Mouse (Mus musculus): ENCODE data around the gene AU040320. TPM values are rescaled to one million over a fixed set of nuclear protein-coding genes. Genes with fewer than 3 reads are reported as not detected.

The AU040320 gene
- polyA plus RNA-seq, 1 experiment from 2014 or later: 22.0 TPM

DNA sequence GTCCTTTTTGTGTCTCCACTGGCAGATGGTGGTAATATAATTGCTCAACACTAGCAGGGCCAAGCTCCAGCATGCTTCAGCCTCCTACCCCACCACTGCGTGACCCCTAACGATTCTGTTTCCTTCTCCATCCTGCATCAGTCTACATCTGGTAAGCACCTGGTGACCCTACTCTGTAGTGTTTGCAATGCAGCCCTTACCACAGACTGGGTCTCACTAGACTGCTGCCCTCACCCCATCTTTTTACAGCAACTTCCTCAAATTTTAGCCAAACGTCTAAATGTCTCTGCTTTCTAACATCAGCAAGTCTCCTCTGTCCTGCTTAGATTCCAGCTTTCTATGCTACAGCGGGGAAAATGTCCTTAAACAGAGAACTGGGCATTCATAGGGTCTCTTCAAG lies 17.5 kb downstream of the AU040320 start:
- Histone ChIP-seq H3K27ac (no peak overlapping the region), H3K36me3 (no peaks in the 10 kb centered on the region), H3K4me2 (no peak overlapping the region), H3K27me3 (no peaks in the 10 kb centered on the region), H3K9ac (no peak overlapping the region), H3K9me3 (no peaks in the 10 kb centered on the region), H3K4me3 (no peak overlapping the region), H3K4me1 (no peaks in the 10 kb centered on the region)
- WGBS: 78% methylated on average over 4 of the region's 4 CpGs
- ATAC-seq (ENCODE audit: borderline replicate concordance, extremely low read depth, low FRiP score, low TSS enrichment): no peak

DNA sequence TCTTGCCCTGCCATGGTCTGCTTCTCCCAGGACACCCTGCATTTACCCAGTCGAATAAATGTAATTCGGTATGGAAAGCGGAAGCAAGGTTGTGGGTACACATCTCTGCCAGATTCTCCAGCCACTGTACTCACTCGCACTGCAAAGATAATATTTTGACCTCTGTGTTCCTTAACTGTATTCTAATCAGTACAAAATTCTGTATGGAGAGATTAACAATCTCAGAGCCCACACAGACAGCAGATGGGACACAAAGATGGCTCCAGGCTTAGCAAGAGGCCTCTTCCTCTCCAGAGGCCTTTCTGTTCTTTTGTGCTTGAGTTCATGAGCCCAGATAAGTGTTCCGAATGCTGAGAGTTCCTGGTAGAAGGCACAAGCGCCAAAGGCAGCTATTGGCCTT lies 20.5 kb downstream of the AU040320 start:
- Histone ChIP-seq H3K4me3 (no peak overlapping the region), H3K9ac (no peak overlapping the region), H3K36me3 (no peaks in the 10 kb centered on the region), H3K4me1 (no peaks in the 10 kb centered on the region), H3K4me2 (no peak overlapping the region), H3K9me3 (no peaks in the 10 kb centered on the region), H3K27me3 (no peaks in the 10 kb centered on the region), H3K27ac (no peak overlapping the region)
- WGBS: 90% methylated on average over 6 of the region's 6 CpGs
- no peak for ATAC-seq (ENCODE audit: borderline replicate concordance, extremely low read depth, low FRiP score, low TSS enrichment)

DNA sequence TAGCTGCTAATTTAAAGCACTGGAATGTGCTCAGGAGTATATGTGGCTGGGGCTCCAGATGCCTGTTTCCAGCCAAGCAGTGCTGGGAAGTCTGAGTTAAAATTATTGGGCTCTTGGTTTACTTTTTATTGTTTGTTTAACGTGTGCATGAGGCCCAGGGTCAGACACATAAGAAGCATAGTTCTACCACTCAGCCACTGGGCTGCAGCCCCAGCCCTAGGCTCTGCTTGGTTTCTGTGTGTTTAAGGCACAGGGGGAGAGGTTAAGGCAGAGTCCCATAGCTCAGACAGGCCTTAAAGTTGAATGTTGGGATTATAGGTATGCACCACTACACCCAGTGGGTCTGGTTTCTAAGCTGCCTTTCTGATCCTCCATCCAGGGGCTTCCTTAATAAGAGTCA lies 21.8 kb downstream of the AU040320 start:
- ATAC-seq (ENCODE audit: borderline replicate concordance, extremely low read depth, low FRiP score, low TSS enrichment): no peak
- no peaks in the 10 kb centered on the region for H3K27me3 ChIP-seq
- no peak overlapping the region for H3K4me3 ChIP-seq
- H3K4me1 ChIP-seq: no peaks in the 10 kb centered on the region
- no peak overlapping the region for H3K27ac ChIP-seq
- no peak overlapping the region for H3K9ac ChIP-seq
- no peaks in the 10 kb centered on the region for H3K9me3 ChIP-seq
- H3K4me2 ChIP-seq: no peak overlapping the region
- WGBS: 26% methylated on average over 1 of the region's 1 CpGs
- H3K36me3 ChIP-seq: no peaks in the 10 kb centered on the region

DNA sequence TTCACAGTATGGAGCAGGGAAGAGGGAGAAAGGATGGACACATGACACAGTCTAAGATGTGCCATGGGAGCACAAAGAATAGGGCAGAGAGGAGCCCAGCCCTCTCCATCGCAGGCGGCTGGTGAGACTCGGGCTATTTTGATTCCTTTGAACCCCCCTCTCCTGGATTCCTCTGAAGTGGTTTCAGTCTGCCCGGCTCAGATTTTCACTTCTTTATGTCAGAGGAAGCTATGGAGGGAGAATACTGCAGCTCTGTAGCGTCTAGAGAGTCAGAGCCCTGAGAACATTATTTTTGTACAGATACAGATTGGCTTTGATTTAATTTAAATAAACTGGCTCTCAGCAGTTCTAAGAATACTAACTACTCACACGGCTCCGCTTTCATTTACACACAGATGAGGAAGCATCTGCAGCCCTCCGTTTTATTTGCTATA lies 25.8 kb downstream of the AU040320 start:
- no peak overlapping the region for H3K27ac ChIP-seq
- ATAC-seq (ENCODE audit: borderline replicate concordance, extremely low read depth, low FRiP score, low TSS enrichment): no peak
- no peak overlapping the region for H3K9ac ChIP-seq
- no peaks in the 10 kb centered on the region for H3K4me1 ChIP-seq
- 48% methylated on average over 8 of the region's 8 CpGs for WGBS
- no peak overlapping the region for H3K4me3 ChIP-seq
- no peaks in the 10 kb centered on the region for H3K36me3 ChIP-seq
- H3K9me3 ChIP-seq: no peaks in the 10 kb centered on the region
- no peaks in the 10 kb centered on the region for H3K27me3 ChIP-seq
- H3K4me2 ChIP-seq: no peak overlapping the region

DNA sequence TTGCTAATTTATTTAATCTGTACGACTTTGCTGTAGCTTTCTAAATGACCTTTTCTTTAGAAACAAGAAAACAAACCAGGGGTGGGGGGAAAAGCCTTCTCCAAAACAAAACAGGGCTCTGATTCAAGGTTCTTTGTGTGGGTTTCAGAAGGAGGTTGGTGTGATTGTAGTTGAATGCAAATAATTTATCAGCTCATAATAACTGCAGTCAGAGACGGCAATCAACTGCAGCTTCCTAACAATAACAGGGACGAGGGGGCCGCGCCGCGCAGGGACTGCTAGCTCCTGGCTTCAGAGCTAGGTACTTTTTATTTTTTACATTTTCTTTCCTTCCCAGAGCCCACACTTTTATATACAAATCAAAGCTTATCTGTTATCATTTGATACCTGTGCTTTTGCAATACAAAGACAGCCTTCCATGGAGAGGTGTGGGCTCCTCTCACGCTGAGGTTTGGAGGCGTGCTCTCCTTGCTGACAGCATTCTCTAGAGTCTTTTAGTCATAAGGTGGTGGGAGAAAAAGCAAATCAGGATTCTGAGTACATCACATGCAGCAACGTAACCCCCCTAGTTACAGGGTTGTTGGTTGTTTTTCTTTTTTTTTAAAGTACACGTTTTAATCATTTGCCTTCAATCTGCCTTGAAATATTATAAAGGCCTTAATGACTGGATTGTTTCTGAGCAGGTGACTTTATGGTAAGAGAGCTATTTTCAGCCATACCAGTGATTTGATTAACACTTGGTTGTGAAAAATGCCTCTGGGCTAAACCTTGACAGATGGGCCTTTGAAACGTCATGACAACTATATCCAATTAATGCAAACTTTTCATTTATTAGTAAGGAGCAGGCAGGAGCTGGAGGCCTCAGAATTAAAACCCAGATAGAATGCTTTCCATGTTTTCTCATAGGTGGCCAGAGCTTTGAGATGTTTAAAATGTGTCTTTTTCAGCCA lies 26.8 kb downstream of the AU040320 start:
- no peak for ATAC-seq (ENCODE audit: borderline replicate concordance, extremely low read depth, low FRiP score, low TSS enrichment)
- no peak overlapping the region for H3K9ac ChIP-seq
- H3K36me3 ChIP-seq: no peaks in the 10 kb centered on the region
- H3K4me1 ChIP-seq: no peaks in the 10 kb centered on the region
- no peak overlapping the region for H3K27ac ChIP-seq
- no peaks in the 10 kb centered on the region for H3K27me3 ChIP-seq
- H3K4me2 ChIP-seq: no peak overlapping the region
- H3K4me3 ChIP-seq: no peak overlapping the region
- no peaks in the 10 kb centered on the region for H3K9me3 ChIP-seq
- 74% methylated on average over 12 of the region's 12 CpGs for WGBS

DNA sequence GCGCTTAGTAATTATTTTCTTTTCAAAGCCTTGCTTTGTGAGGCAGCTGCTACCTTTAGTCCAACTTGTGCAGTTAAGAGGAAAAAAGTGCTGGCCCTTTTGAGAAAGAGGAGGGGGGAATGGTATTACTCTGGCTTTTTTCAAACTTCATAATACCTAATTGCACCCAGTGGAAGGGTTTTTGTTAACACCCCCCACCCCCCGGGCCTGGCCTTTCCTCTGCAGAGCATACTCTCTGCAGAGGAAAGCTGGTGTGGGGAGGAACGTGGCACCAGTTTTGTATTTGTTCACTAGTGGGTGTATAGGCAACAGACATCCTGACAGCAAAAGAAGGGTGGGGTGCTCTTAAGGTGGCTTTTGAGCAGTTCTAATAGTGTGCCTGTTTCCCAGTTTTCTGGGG lies 28.5 kb downstream of the AU040320 start:
- no peak overlapping the region for H3K4me2 ChIP-seq
- H3K4me3 ChIP-seq: no peak overlapping the region
- H3K9ac ChIP-seq: no peak overlapping the region
- no peaks in the 10 kb centered on the region for H3K36me3 ChIP-seq
- no peaks in the 10 kb centered on the region for H3K4me1 ChIP-seq
- H3K9me3 ChIP-seq: no peaks in the 10 kb centered on the region
- H3K27ac ChIP-seq: no peak overlapping the region
- H3K27me3 ChIP-seq: no peaks in the 10 kb centered on the region
- 89% methylated on average over 3 of the region's 3 CpGs for WGBS
- no peak for ATAC-seq (ENCODE audit: borderline replicate concordance, extremely low read depth, low FRiP score, low TSS enrichment)

DNA sequence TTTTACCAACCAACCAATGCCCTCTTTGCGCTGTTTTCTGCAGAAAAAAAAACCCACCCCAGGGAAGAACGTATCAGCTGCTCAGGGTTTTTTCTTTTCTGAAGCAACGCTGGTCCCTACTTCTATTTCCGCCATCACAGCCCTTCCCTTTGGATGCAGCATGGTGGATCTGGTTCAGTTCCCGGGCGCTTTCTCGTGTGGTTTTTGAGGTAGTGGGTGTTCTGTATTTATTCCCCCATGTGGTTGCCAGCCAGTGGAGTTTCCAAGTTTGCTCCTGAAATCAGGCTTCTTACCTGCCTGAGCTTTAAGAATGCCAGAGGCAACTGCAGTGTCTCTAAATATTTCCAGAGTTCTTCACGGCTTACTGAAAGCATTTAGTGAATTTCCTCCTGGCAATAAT lies 29.2 kb downstream of the AU040320 start:
- Histone ChIP-seq H3K4me1 (no peaks in the 10 kb centered on the region), H3K4me3 (no peak overlapping the region), H3K9ac (no peak overlapping the region), H3K9me3 (no peaks in the 10 kb centered on the region), H3K4me2 (no peak overlapping the region), H3K27ac (no peak overlapping the region), H3K27me3 (no peaks in the 10 kb centered on the region), H3K36me3 (no peaks in the 10 kb centered on the region)
- 89% methylated on average over 8 of the region's 8 CpGs for WGBS
- ATAC-seq (ENCODE audit: borderline replicate concordance, extremely low read depth, low FRiP score, low TSS enrichment): no peak

DNA sequence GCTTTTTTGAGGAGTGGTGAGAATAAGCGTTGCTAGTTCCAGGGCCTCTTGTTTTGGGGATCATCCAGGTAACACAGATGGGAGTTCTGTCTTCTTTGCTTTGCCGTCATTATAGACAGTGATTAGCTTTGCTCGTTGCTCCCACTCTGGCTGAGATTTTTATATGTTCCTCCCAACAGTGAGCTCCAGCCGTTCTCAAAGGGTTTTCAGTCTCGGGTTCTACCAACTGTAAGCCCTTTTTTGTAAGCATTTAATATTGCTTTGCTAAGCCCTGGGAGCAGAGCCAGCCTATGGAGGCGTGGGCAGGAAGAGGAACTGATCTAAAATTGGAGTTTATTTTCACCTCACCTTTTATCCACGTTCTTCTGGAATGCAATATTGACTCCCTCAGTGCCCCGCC lies 29.7 kb downstream of the AU040320 start:
- no peaks in the 10 kb centered on the region for H3K9me3 ChIP-seq
- 62% methylated on average over 8 of the region's 8 CpGs for WGBS
- no peak for ATAC-seq (ENCODE audit: borderline replicate concordance, extremely low read depth, low FRiP score, low TSS enrichment)
- H3K9ac ChIP-seq: no peak overlapping the region
- no peaks in the 10 kb centered on the region for H3K4me1 ChIP-seq
- H3K36me3 ChIP-seq: no peaks in the 10 kb centered on the region
- H3K27me3 ChIP-seq: no peaks in the 10 kb centered on the region
- H3K4me3 ChIP-seq: no peak overlapping the region
- no peak overlapping the region for H3K27ac ChIP-seq
- no peak overlapping the region for H3K4me2 ChIP-seq

DNA sequence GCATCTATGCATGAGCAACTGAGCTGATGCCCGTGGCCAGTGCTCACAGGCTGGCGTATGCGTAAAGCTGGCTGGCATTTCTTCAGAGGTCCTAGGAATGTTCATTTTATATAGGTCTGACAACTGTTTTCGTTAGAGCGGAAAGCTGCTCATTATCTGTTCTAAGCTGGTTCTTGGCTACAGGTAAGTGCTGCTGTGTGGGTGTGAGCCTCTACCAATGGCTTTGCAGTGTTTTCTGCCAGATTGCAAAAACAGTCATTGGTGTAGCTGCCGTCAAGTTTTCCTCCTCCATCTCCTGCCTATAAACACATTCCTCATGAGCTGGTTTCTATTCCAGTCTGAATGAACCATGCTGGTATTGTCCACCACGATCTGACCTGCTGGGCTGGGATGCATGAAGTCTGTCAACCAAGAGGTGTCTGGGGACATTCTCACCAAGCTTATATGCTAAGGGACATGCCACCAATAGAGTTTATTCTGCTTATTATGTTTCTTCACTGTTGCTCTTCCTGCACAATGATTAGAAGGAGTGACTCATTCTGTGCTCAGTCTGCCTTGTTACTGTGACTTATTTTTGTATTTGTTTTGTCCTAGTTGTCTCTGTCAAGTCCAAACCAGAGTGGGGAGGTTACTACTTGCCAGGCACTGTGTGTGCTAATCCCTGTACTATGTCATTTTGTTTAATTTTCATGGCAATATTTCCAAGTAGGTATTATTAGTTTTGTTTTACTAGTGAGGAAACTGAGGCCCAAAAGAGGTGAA lies 39.2 kb downstream of the AU040320 start:
- no peak for ATAC-seq (ENCODE audit: borderline replicate concordance, extremely low read depth, low FRiP score, low TSS enrichment)
- Histone ChIP-seq H3K4me2 (no peak overlapping the region), H3K36me3 (peaks cover 11% of the 10 kb centered on the region), H3K9me3 (no peaks in the 10 kb centered on the region), H3K4me1 (no peaks in the 10 kb centered on the region), H3K27ac (no peak overlapping the region), H3K27me3 (no peaks in the 10 kb centered on the region), H3K9ac (no peak overlapping the region), H3K4me3 (no peak overlapping the region)
- WGBS: 88% methylated on average over 7 of the region's 7 CpGs

DNA sequence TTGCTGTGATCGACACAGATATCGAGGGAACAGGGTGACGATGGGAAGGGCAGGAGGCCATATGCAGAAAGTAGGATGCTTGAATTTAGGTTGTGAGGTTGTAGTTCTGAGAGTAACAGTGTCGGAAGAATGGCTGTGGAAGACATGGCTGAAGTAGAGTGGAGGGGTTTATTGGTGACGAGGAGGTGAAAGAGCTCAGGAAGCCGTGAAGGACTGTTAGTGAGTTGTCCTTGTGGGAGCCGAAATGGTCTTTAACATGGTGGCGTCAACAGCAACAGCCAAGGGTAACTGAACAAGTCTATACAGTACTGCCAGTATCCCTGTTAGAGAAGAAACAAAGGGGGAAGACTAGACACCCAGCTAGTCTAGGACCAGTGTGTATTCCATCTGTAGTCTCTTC lies 48.8 kb downstream of the AU040320 start:
- no peak for ATAC-seq (ENCODE audit: borderline replicate concordance, extremely low read depth, low FRiP score, low TSS enrichment)

DNA sequence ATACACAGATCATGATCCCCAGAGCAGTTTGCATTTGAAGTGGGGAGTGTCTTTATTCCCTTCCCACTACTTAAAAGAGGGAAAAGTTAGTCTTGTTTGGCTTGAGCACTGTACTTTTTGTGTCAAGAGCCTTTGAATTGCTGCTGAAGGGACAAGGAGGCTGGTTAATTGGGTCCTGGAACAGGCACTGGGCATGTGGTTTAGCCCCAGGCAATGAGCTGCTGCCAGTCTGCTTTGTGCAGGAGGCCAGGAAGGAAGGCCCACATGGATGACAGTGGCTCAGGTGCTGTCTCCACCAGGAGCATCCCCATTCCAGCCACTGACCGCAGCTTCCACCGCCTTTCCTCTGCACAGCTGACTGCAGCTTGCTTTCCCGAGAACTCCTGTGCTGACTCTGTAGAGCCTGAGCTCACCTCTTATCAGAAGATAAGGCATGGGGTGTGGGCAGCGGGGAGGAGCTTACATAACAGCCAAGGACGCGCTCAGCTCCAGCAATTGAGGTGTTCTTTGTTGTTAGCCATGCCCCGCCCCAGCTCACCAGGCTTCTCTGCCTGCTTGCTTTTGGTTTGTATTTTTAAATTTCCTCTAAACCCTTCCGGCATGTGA lies 50.0 kb downstream of the AU040320 start:
- 0 out of 2 replicates have a peak, but pooled peaks cover 3% of the 10 kb centered on the region for H3K4me1 ChIP-seq
- no peaks in the 10 kb centered on the region for H3K27me3 ChIP-seq
- H3K9ac ChIP-seq: no peak overlapping the region
- H3K36me3 ChIP-seq: no peaks in the 10 kb centered on the region
- H3K4me2 ChIP-seq: no peak overlapping the region
- no peaks in the 10 kb centered on the region for H3K9me3 ChIP-seq
- 30% methylated on average over 8 of the region's 8 CpGs for WGBS
- H3K4me3 ChIP-seq: no peak overlapping the region
- ATAC-seq (ENCODE audit: borderline replicate concordance, extremely low read depth, low FRiP score, low TSS enrichment): no peak
- no peak overlapping the region for H3K27ac ChIP-seq

More for the DNA sequence above, 48.8 kb downstream of the AU040320 start:
- Histone ChIP-seq H3K4me3 (no peak overlapping the region), H3K4me1 (0 out of 2 replicates have a peak, but pooled peaks cover 3% of the 10 kb centered on the region), H3K27me3 (no peaks in the 10 kb centered on the region), H3K9me3 (no peaks in the 10 kb centered on the region), H3K36me3 (no peaks in the 10 kb centered on the region), H3K27ac (no peak overlapping the region), H3K4me2 (no peak overlapping the region), H3K9ac (no peak overlapping the region)
- 91% methylated on average over 8 of the region's 8 CpGs for WGBS

DNA sequence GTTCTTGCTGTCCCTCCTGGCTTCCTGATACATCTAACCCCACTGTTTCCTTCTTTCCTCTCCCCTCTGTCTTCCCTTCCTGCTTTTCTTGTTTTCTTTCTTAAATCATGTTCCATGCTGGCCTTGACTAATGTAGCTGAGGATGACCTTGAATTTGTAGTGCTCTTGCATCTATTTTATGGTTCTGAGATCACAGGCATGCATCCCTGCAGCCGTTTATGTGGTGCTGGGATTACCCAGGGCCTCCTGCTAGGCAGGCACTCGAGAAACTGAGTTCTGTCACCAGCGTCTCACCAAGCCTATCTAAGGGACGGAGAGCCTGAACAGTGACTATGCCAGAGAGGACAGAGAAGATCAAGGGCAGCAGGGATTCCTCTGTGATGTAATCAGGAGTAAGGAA lies 52.4 kb downstream of the AU040320 start:
- no peak overlapping the region for H3K4me2 ChIP-seq
- no peak overlapping the region for H3K27ac ChIP-seq
- no peak overlapping the region for H3K9ac ChIP-seq
- H3K4me1 ChIP-seq: 0 out of 2 replicates have a peak, but pooled peaks cover 3% of the 10 kb centered on the region
- no peaks in the 10 kb centered on the region for H3K36me3 ChIP-seq
- H3K27me3 ChIP-seq: no peaks in the 10 kb centered on the region
- 63% methylated on average over 4 of the region's 4 CpGs for WGBS
- ATAC-seq (ENCODE audit: borderline replicate concordance, extremely low read depth, low FRiP score, low TSS enrichment): no peak
- H3K9me3 ChIP-seq: no peaks in the 10 kb centered on the region
- H3K4me3 ChIP-seq: no peak overlapping the region
